In the genomic region with DNA sequence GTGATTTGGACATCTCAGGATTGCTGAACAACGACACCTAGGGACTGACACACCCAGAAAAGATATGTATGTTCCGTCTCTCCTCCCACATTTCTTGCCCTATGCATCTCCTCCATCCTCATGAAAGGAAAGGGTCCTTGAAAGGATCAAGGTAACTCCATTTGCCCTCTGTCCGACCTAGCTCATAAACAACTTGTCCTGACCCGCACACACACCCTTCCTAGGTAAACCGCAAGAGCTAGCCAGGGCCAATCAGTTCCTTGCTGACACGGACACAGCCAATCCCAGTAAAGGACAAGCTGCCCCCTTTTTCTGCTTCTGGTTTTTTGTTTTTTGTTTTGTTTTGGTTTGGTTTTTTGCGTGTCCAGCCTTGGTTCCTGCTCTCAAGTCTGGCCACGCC, we compare ENCODE assay signal across 14 mouse cellular contexts.
DNase-seq lines count a peak whose midpoint lies in the region.
"Had no signal": no experiment of that assay in that cellular context is flagged by ENCODE, and none has a peak within 500 bp of the region (broad histone marks: within the 10 kb centered on the region; RNA-seq: fewer than 3 reads in every experiment).

No protein-coding gene starts in this region.

- peak; percentile 51 for DNase-seq in heart, adult 11 months
- no peak for DNase-seq in heart, adult 18-20 months
- peak; percentile 54 for DNase-seq in R1 (ENCODE audit: low read depth, low spot score)
- DNase-seq in adrenal gland, postnatal 25 days: no peak
- no peak for DNase-seq in adrenal gland, adult 2 months
- DNase-seq: adrenal gland, postnatal 10 days; adrenal gland, postnatal 36 days; B cell, adult 2 months; cerebellum, adult 11-12 months; cerebellum, adult 2 months; cerebellum, adult 9-10 months; cerebellum, postnatal 10 days; cerebellum, postnatal 25 days; forebrain, postnatal 0 days had no signal

Comparison
In these comparisons a context has a peak if more than half of its experiments do, and no peak if none do; other contexts are left out.
1. DNase-seq: peak in heart, adult 11 months (single experiment) and R1 (single experiment); none in heart, adult 18-20 months (0 of 2), adrenal gland, postnatal 25 days (single experiment) and adrenal gland, adult 2 months (single experiment).